Mouse (Mus musculus): ENCODE data around the gene Nrl. TPM values are rescaled to one million over a fixed set of nuclear protein-coding genes. Genes with fewer than 3 reads are reported as not detected.

Gene Nrl
- total and polyA plus RNA-seq, 2 experiments from 2014 or later: 0.57 to 1.5 TPM

GRCm38 (mm10) chr14:55497449-55497821 lies 27.3 kb downstream of the Nrl start:
- Histone ChIP-seq H3K4me1 (ENCODE audit: insufficient read depth, low read length) (0 out of 2 replicates have a peak, but pooled peaks cover 1% of the 10 kb centered on the region), H3K4me2 (ENCODE audit: low read depth, low read length, poor library complexity, severe bottlenecking) (no peak overlapping the region), H3K36me3 (ENCODE audit: insufficient read depth, low read length) (peaks cover 68% of the 10 kb centered on the region), H3K9ac (replicated peaks; ENCODE audit: low read length, poor library complexity, severe bottlenecking) (no peak overlapping the region), H3K27ac (ENCODE audit: low read depth, low read length) (0 out of 2 replicates have a peak overlapping the region, but pooled peaks have one; percentile 18), H3K9me3 (ENCODE audit: low read length) (no peaks in the 10 kb centered on the region), H3K4me3 (ENCODE audit: low read depth, low read length) (no peak overlapping the region), H3K27me3 (ENCODE audit: insufficient read depth, low read length) (no peaks in the 10 kb centered on the region)
- peak; percentile 99 for TF ChIP-seq CTCF (IDR thresholded peaks at IDR 0.05)
- DNase-seq (ENCODE audit: low spot score): peak; percentile 90
- WGBS: 37% methylated on average over 6 of the region's 6 CpGs
- ATAC-seq (ENCODE audit: low FRiP score): peak; percentile 48; the same call in 1 of the 2 replicates

- Histone ChIP-seq H3K4me2 (ENCODE audit: low read depth, low read length, poor library complexity, severe bottlenecking) (no peak overlapping the region), H3K4me1 (ENCODE audit: insufficient read depth, low read length) (0 out of 2 replicates have a peak, but pooled peaks cover 2% of the 10 kb centered on the region), H3K36me3 (ENCODE audit: insufficient read depth, low read length) (peaks cover 64% of the 10 kb centered on the region), H3K27ac (ENCODE audit: low read depth, low read length) (no peak overlapping the region), H3K9me3 (ENCODE audit: low read length) (no peaks in the 10 kb centered on the region), H3K4me3 (ENCODE audit: low read depth, low read length) (no peak overlapping the region), H3K27me3 (ENCODE audit: insufficient read depth, low read length) (no peaks in the 10 kb centered on the region), H3K9ac (replicated peaks; ENCODE audit: low read length, poor library complexity, severe bottlenecking) (no peak overlapping the region)
- DNase-seq (ENCODE audit: low spot score): no peak
- no peak for TF ChIP-seq CTCF (IDR thresholded peaks at IDR 0.05)
- WGBS: 79% methylated on average over 15 of the region's 16 CpGs
- ATAC-seq (ENCODE audit: low FRiP score): 0 out of 2 replicates have a peak, but pooled peaks have one; percentile 4
Measured at GRCm38 (mm10) chr14:55496761-55497448, 27.9 kb downstream of the Nrl start.

- no peak for TF ChIP-seq CTCF (IDR thresholded peaks at IDR 0.05)
- H3K27me3 ChIP-seq (ENCODE audit: insufficient read depth, low read length): no peaks in the 10 kb centered on the region
- H3K9me3 ChIP-seq (ENCODE audit: low read length): no peaks in the 10 kb centered on the region
- H3K36me3 ChIP-seq (ENCODE audit: insufficient read depth, low read length): peaks cover 53% of the 10 kb centered on the region
- no peak overlapping the region for H3K27ac ChIP-seq (ENCODE audit: low read depth, low read length)
- H3K9ac ChIP-seq (replicated peaks; ENCODE audit: low read length, poor library complexity, severe bottlenecking): no peak overlapping the region
- H3K4me2 ChIP-seq (ENCODE audit: low read depth, low read length, poor library complexity, severe bottlenecking): no peak overlapping the region
- no peak for ATAC-seq (ENCODE audit: low FRiP score)
- DNase-seq (ENCODE audit: low spot score): no peak
- H3K4me1 ChIP-seq (ENCODE audit: insufficient read depth, low read length): 0 out of 2 replicates have a peak, but pooled peaks cover 2% of the 10 kb centered on the region
- no peak overlapping the region for H3K4me3 ChIP-seq (ENCODE audit: low read depth, low read length)
- WGBS: 74% methylated on average over 17 of the region's 20 CpGs
Measured at GRCm38 (mm10) chr14:55495509-55496240, 29.1 kb downstream of the Nrl start.

GRCm38 (mm10) chr14:55492103-55492502 lies 32.7 kb downstream of the Nrl start:
- H3K9ac ChIP-seq (replicated peaks; ENCODE audit: low read length, poor library complexity, severe bottlenecking): peak overlapping the region; percentile 85; the same call in 1 of the 2 replicates
- H3K4me2 ChIP-seq (ENCODE audit: low read depth, low read length, poor library complexity, severe bottlenecking): peak overlapping the region; percentile 84
- no peak for DNase-seq (ENCODE audit: low spot score)
- ATAC-seq (ENCODE audit: low FRiP score): no peak
- H3K27me3 ChIP-seq (ENCODE audit: insufficient read depth, low read length): no peaks in the 10 kb centered on the region
- H3K4me1 ChIP-seq (ENCODE audit: insufficient read depth, low read length): 0 out of 2 replicates have a peak, but pooled peaks cover 2% of the 10 kb centered on the region
- H3K9me3 ChIP-seq (ENCODE audit: low read length): no peaks in the 10 kb centered on the region
- no peak overlapping the region for H3K27ac ChIP-seq (ENCODE audit: low read depth, low read length)
- peak overlapping the region; percentile 73 for H3K4me3 ChIP-seq (ENCODE audit: low read depth, low read length)
- H3K36me3 ChIP-seq (ENCODE audit: insufficient read depth, low read length): peaks cover 25% of the 10 kb centered on the region
- TF ChIP-seq CTCF (IDR thresholded peaks at IDR 0.05): no peak
- WGBS: 43% methylated on average over 3 of the region's 3 CpGs

GRCm38 (mm10) chr14:55491291-55491833 lies 33.4 kb downstream of the Nrl start:
- Histone ChIP-seq H3K36me3 (ENCODE audit: insufficient read depth, low read length) (peaks cover 25% of the 10 kb centered on the region), H3K27me3 (ENCODE audit: insufficient read depth, low read length) (no peaks in the 10 kb centered on the region), H3K4me2 (ENCODE audit: low read depth, low read length, poor library complexity, severe bottlenecking) (peak overlapping the region; percentile 84), H3K27ac (ENCODE audit: low read depth, low read length) (peak overlapping the region; percentile 80), H3K9ac (replicated peaks; ENCODE audit: low read length, poor library complexity, severe bottlenecking) (peak overlapping the region; percentile 85), H3K4me1 (ENCODE audit: insufficient read depth, low read length) (0 out of 2 replicates have a peak, but pooled peaks cover 2% of the 10 kb centered on the region), H3K4me3 (ENCODE audit: low read depth, low read length) (peak overlapping the region; percentile 73), H3K9me3 (ENCODE audit: low read length) (no peaks in the 10 kb centered on the region)
- 2% methylated on average over 29 of the region's 30 CpGs for WGBS
- ATAC-seq (ENCODE audit: low FRiP score) (peak; percentile 64), DNase-seq (ENCODE audit: low spot score) (peak; percentile 58)
- TF ChIP-seq CTCF (IDR thresholded peaks at IDR 0.05): no peak

All from midbrain, postnatal 0 days (tissue).